Mouse (Mus musculus): ENCODE measurements at regions not wholly inside any gene's neighbourhood (a gene's known extent, or its start where the extent isn't known, plus 50 kb on each side); places are given as distances from the start of the nearest gene placed in this dataset.

DNA sequence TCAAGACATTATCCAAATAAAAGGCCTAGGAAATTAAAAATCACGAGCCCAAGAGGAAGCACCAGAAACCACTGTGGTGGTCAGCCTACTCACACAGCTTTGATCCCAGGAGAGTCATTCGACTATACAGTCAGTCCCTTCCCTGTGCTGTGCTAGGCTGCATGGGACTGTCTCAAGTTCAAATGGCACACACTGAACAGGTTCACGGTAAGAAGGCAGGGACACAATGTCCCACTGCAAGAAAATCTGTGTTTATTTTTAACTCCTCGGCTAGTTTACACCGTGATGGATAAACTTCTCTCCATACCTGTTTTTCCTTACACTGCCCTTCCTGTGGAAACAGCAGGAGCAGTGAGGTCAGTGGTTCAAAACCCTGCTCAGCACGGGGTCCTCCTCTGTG lies 165.2 kb upstream of the Klf14 start:
- Histone ChIP-seq H3K27me3 (ENCODE audit: control insufficient read depth, insufficient read depth, low read length) (no peaks in the 10 kb centered on the region), H3K36me3 (ENCODE audit: control insufficient read depth, insufficient read depth, low read length) (no peaks in the 10 kb centered on the region), H3K9me3 (ENCODE audit: control insufficient read depth, low read length) (no peaks in the 10 kb centered on the region), H3K9ac (ENCODE audit: low read length) (no peak overlapping the region), H3K4me2 (ENCODE audit: low read depth, low read length, severe bottlenecking) (no peak overlapping the region), H3K4me1 (replicated peaks; ENCODE audit: control insufficient read depth, insufficient read depth, low read length) (0 out of 2 replicates have a peak, but pooled peaks cover 2% of the 10 kb centered on the region), H3K4me3 (ENCODE audit: low read depth, low read length) (no peak overlapping the region), H3K27ac (ENCODE audit: low read depth, low read length) (no peak overlapping the region)
- no peak for DNase-seq (ENCODE audit: low spot score)
- 82% methylated on average over 6 of the region's 6 CpGs for WGBS
- no peak for ATAC-seq (replicated peaks; ENCODE audit: low FRiP score)

DNA sequence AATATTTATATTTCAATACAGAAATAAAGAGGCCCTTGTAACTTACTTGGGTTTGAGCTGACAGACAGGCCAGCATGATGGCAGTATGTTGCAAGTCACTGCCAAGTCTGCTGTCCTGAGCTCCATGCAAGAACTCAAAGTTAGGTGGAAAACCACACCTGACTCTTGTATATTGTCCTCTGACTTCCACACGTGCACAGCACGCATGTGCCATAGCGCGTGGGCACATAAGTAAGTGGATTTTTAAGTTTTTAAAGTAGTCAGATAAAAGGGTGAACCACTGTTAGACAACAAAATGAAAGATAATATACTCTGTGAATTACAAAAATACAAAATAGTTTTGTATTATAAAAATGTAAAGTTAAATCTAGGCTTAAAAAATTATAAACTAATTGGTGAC lies 166.0 kb upstream of the Klf14 start:
- Histone ChIP-seq H3K9ac (ENCODE audit: low read length) (no peak overlapping the region), H3K4me3 (ENCODE audit: low read depth, low read length) (no peak overlapping the region), H3K27me3 (ENCODE audit: control insufficient read depth, insufficient read depth, low read length) (no peaks in the 10 kb centered on the region), H3K36me3 (ENCODE audit: control insufficient read depth, insufficient read depth, low read length) (no peaks in the 10 kb centered on the region), H3K9me3 (ENCODE audit: control insufficient read depth, low read length) (no peaks in the 10 kb centered on the region), H3K4me2 (ENCODE audit: low read depth, low read length, severe bottlenecking) (no peak overlapping the region), H3K27ac (ENCODE audit: low read depth, low read length) (no peak overlapping the region), H3K4me1 (replicated peaks; ENCODE audit: control insufficient read depth, insufficient read depth, low read length) (0 out of 2 replicates have a peak, but pooled peaks cover 2% of the 10 kb centered on the region)
- no peak for ATAC-seq (replicated peaks; ENCODE audit: low FRiP score)
- 94% methylated on average over 4 of the region's 4 CpGs for WGBS
- no peak for DNase-seq (ENCODE audit: low spot score)

DNA sequence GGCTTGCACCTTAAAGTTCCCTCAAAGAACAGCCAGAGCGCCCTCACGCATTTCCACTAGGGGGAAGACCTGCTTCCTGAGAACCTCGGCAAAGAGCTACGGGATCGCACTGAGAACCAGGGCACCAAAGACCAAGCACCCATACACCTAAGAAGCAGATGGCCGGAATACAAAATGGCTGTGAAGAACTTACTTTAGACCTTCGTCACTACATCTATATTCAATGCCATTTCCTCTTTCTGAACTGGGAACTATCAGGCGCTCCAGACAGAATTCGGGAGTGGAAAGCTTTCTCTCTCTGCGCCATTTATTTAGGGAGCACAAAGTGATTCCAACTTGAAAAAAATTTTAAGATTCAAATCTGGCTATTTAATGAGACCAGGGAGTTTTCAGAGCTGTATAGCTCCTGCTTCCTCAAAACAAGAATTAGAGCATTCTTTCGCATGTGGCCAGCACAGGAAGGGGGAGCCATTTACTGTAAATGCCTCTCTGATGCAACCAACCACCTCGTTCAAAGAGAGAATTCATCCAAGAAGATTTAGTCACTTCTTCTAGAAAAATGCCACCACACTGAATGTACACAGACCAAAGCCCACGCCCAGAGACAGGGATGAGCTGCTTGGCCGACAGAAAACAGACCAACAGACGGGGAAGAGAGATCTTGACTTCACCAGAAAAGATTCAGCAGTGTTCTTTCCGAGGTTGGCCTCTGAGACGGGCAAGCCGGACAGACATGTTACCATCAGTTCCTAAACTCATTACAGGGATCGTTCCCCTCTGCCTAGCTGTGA lies 166.6 kb upstream of the Klf14 start:
- Histone ChIP-seq H3K4me2 (ENCODE audit: low read depth, low read length, severe bottlenecking) (no peak overlapping the region), H3K27ac (ENCODE audit: low read depth, low read length) (no peak overlapping the region), H3K4me1 (replicated peaks; ENCODE audit: control insufficient read depth, insufficient read depth, low read length) (0 out of 2 replicates have a peak, but pooled peaks cover 2% of the 10 kb centered on the region), H3K4me3 (ENCODE audit: low read depth, low read length) (no peak overlapping the region), H3K27me3 (ENCODE audit: control insufficient read depth, insufficient read depth, low read length) (no peaks in the 10 kb centered on the region), H3K36me3 (ENCODE audit: control insufficient read depth, insufficient read depth, low read length) (no peaks in the 10 kb centered on the region), H3K9ac (ENCODE audit: low read length) (no peak overlapping the region), H3K9me3 (ENCODE audit: control insufficient read depth, low read length) (no peaks in the 10 kb centered on the region)
- WGBS: 77% methylated on average over 19 of the region's 19 CpGs
- DNase-seq (ENCODE audit: low spot score) (no peak), ATAC-seq (replicated peaks; ENCODE audit: low FRiP score) (no peak)

DNA sequence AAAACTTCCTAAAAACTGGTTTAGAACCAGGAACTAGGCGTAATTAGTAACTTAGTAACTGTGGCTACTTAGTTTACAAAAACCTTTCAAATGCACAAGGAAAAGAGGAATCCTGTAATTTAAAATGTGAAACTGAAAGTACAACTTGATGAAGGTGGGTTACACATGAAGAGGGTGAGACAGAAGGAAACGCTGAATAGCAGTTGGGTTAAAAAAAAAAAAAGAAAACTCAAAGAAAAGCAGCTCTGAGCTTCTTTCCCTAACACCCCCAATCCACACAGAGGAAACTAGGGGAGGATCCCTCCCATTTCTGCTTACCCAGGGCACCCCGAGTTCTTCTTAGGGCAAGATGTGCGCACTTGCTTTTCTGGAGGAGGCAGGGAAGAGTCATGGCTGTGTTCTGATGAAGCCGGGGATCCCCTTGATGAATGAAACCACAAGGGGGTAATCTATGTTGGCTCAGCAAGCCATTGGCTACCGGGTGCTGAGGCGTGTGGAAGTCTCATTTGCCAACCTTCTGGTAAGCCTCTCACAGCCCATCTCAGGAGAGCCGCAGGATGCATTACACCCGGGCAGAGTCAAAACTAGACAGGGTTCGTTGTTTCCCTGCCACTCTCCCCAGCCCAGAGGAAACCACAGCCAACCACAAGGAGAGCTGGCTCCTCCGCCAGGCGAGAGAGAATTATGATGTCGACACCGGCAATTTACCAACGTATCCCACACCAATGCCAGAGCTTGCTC lies 167.4 kb upstream of the Klf14 start:
- H3K4me2 ChIP-seq (ENCODE audit: low read depth, low read length, severe bottlenecking): no peak overlapping the region
- WGBS: 92% methylated on average over 15 of the region's 15 CpGs
- DNase-seq (ENCODE audit: low spot score): no peak
- H3K27me3 ChIP-seq (ENCODE audit: control insufficient read depth, insufficient read depth, low read length): no peaks in the 10 kb centered on the region
- ATAC-seq (replicated peaks; ENCODE audit: low FRiP score): no peak
- H3K27ac ChIP-seq (ENCODE audit: low read depth, low read length): no peak overlapping the region
- H3K9me3 ChIP-seq (ENCODE audit: control insufficient read depth, low read length): no peaks in the 10 kb centered on the region
- H3K36me3 ChIP-seq (ENCODE audit: control insufficient read depth, insufficient read depth, low read length): no peaks in the 10 kb centered on the region
- H3K4me1 ChIP-seq (replicated peaks; ENCODE audit: control insufficient read depth, insufficient read depth, low read length): 0 out of 2 replicates have a peak, but pooled peaks cover 1% of the 10 kb centered on the region
- no peak overlapping the region for H3K9ac ChIP-seq (ENCODE audit: low read length)
- no peak overlapping the region for H3K4me3 ChIP-seq (ENCODE audit: low read depth, low read length)

DNA sequence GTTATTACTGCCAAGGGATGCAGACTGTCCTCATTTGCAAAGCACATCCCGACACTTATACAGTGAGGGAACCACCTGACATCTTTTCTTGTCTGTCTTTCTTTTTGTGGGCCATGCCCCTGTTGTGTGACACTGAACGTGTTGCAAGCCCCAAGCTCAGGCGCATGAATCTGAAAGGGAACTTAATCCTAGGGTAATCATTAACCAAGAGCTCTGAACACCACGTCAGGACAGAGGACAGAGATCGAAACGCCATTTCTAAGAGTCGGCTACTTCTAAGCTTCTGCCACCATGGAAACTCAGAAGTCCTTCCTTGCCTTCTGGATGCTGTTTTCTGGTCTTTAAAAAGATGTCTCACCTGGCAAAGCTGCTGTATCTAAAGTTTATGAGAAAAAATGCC lies 170.3 kb upstream of the Klf14 start:
- 76% methylated on average over 7 of the region's 7 CpGs for WGBS
- ATAC-seq (replicated peaks; ENCODE audit: low FRiP score): no peak
- Histone ChIP-seq H3K4me1 (replicated peaks; ENCODE audit: control insufficient read depth, insufficient read depth, low read length) (no peaks in the 10 kb centered on the region), H3K36me3 (ENCODE audit: control insufficient read depth, insufficient read depth, low read length) (no peaks in the 10 kb centered on the region), H3K9ac (ENCODE audit: low read length) (no peak overlapping the region), H3K4me3 (ENCODE audit: low read depth, low read length) (no peak overlapping the region), H3K27me3 (ENCODE audit: control insufficient read depth, insufficient read depth, low read length) (no peaks in the 10 kb centered on the region), H3K9me3 (ENCODE audit: control insufficient read depth, low read length) (no peaks in the 10 kb centered on the region), H3K4me2 (ENCODE audit: low read depth, low read length, severe bottlenecking) (no peak overlapping the region), H3K27ac (ENCODE audit: low read depth, low read length) (no peak overlapping the region)
- no peak for DNase-seq (ENCODE audit: low spot score)

DNA sequence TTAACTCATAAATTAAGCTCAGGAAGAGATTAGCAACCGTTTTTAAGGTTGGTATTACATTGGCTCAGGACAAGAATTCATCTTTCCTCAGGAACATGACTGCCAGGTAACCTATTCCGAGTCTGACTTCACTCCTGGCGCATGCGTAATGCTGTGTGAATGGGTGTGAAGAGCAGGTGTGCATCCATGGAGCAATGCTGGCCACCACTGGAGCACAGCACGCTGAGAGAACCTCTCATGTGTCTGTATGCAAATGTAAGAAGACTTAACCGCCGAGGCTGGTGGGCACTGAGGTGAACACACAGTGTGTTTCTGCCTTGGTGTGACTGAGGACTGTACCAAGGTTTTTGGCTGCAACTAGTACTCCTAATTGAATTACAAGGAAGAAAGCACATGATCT lies 171.1 kb upstream of the Klf14 start:
- no peaks in the 10 kb centered on the region for H3K4me1 ChIP-seq (replicated peaks; ENCODE audit: control insufficient read depth, insufficient read depth, low read length)
- H3K4me3 ChIP-seq (ENCODE audit: low read depth, low read length): no peak overlapping the region
- no peak for DNase-seq (ENCODE audit: low spot score)
- no peak overlapping the region for H3K4me2 ChIP-seq (ENCODE audit: low read depth, low read length, severe bottlenecking)
- WGBS: 91% methylated on average over 7 of the region's 7 CpGs
- H3K27ac ChIP-seq (ENCODE audit: low read depth, low read length): no peak overlapping the region
- H3K36me3 ChIP-seq (ENCODE audit: control insufficient read depth, insufficient read depth, low read length): no peaks in the 10 kb centered on the region
- no peaks in the 10 kb centered on the region for H3K9me3 ChIP-seq (ENCODE audit: control insufficient read depth, low read length)
- no peak for ATAC-seq (replicated peaks; ENCODE audit: low FRiP score)
- no peak overlapping the region for H3K9ac ChIP-seq (ENCODE audit: low read length)
- H3K27me3 ChIP-seq (ENCODE audit: control insufficient read depth, insufficient read depth, low read length): no peaks in the 10 kb centered on the region

DNA sequence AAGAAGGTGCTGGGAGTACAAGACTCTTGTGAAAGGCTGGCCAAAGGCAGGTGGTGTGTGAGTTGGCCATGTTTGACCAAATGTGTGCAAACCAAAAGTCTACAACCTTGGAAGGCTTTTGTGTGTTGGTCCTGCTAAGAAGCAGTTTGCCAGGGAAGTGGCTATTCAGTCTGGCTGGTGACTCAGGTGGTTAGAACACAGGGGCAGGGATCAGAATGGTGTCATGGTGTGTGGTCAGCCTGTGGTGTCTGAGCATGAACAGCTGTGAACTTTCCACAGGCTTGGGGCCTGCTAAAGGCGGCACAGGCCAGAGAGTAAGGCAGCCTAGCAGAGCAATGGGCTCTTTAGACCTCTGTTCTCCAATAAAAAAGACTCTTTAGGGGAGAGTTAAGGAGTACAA lies 171.6 kb upstream of the Klf14 start:
- H3K9me3 ChIP-seq (ENCODE audit: control insufficient read depth, low read length): no peaks in the 10 kb centered on the region
- no peak overlapping the region for H3K27ac ChIP-seq (ENCODE audit: low read depth, low read length)
- no peaks in the 10 kb centered on the region for H3K4me1 ChIP-seq (replicated peaks; ENCODE audit: control insufficient read depth, insufficient read depth, low read length)
- ATAC-seq (replicated peaks; ENCODE audit: low FRiP score) (no peak), DNase-seq (ENCODE audit: low spot score) (no peak)
- 85% methylated on average over 1 of the region's 1 CpGs for WGBS
- no peak overlapping the region for H3K4me2 ChIP-seq (ENCODE audit: low read depth, low read length, severe bottlenecking)
- no peaks in the 10 kb centered on the region for H3K36me3 ChIP-seq (ENCODE audit: control insufficient read depth, insufficient read depth, low read length)
- no peak overlapping the region for H3K9ac ChIP-seq (ENCODE audit: low read length)
- no peaks in the 10 kb centered on the region for H3K27me3 ChIP-seq (ENCODE audit: control insufficient read depth, insufficient read depth, low read length)
- no peak overlapping the region for H3K4me3 ChIP-seq (ENCODE audit: low read depth, low read length)

DNA sequence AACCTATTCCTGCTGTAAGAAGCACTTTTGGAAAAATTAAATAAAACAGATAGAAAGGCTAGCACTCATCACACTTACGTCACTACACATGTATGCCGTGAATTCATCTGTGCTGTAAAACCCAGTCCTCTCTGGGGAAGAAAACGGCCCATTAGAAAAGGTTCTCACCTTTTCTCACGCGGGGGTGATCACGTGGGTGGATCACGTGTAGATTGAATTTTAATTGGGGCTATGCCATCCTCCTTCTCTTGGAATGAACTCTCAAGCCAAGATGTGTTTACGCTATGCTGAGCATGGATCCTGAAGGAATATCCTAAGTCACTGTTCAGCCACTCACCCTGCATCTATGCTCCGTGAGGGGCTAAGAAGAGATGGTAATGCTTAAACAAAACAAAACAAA lies 172.8 kb upstream of the Klf14 start:
- Histone ChIP-seq H3K27ac (ENCODE audit: low read depth, low read length) (no peak overlapping the region), H3K4me1 (replicated peaks; ENCODE audit: control insufficient read depth, insufficient read depth, low read length) (no peaks in the 10 kb centered on the region), H3K4me3 (ENCODE audit: low read depth, low read length) (no peak overlapping the region), H3K9me3 (ENCODE audit: control insufficient read depth, low read length) (no peaks in the 10 kb centered on the region), H3K36me3 (ENCODE audit: control insufficient read depth, insufficient read depth, low read length) (no peaks in the 10 kb centered on the region), H3K9ac (ENCODE audit: low read length) (no peak overlapping the region), H3K27me3 (ENCODE audit: control insufficient read depth, insufficient read depth, low read length) (no peaks in the 10 kb centered on the region), H3K4me2 (ENCODE audit: low read depth, low read length, severe bottlenecking) (no peak overlapping the region)
- WGBS: 83% methylated on average over 9 of the region's 9 CpGs
- no peak for DNase-seq (ENCODE audit: low spot score)
- no peak for ATAC-seq (replicated peaks; ENCODE audit: low FRiP score)
